ENCODE assay signal across 8 mouse cellular contexts in the genomic region with DNA sequence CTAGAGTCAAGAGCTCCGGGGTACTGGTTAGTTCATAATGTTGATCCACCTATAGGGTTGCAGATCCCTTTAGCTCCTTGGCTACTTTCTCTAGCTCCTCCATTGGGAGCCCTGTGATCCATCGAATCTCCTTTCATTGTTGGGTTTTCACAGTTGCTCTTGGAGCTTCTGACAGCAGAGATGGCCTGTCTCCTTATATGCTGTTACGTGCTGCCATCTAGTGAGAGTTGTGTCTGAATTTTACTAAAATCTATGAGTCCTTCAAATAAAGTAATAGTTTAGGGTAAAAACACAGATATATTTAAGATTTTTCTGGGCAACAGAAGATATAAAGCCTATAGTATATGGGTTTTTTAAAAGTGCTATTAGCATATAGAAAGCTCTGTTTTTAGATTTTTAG. TPM values are rescaled to one million over a fixed set of nuclear protein-coding genes. Genes with fewer than 3 reads are reported as not detected.
DNase-seq lines count a peak whose midpoint lies in the region; ATAC-seq and TF ChIP-seq lines count a peak whose summit lies in the region.
"Not testable (repeated sequence)": the region's sequence is repeated elsewhere in the genome, so short reads cannot be mapped to it uniquely, and the experiment has no call there.

No protein-coding gene starts in this region.

- not testable (repeated sequence) for H3K27me3 ChIP-seq in MEL (ENCODE audit: control insufficient read depth in 1 of 2, insufficient read depth in 2 of 2, low read length in 2 of 2); kidney, adult 2 months (replicated peaks; ENCODE audit: control insufficient read depth, insufficient read depth, low read length); midbrain, embryonic 14.5 days (ENCODE audit: control insufficient read depth, insufficient read depth, low read length); thymus, adult 2 months (ENCODE audit: control insufficient read depth, insufficient read depth, low read length)

- intact Hi-C loops in left cerebral cortex, adult 2 months (cut with DNase I), result loop anchor here (1.0 to 5.0 kb wide), 5 partner anchors 38 to 596 kb away; no protein-coding TSS in a partner anchor

- not testable (repeated sequence) for H3K36me3 ChIP-seq in MEL (ENCODE audit: control insufficient read depth in 1 of 2, insufficient read depth in 2 of 2, low read length in 2 of 2); kidney, adult 2 months (ENCODE audit: control insufficient read depth, insufficient read depth, low read length); midbrain, embryonic 14.5 days (ENCODE audit: control insufficient read depth, insufficient read depth, low read length); thymus, adult 2 months (ENCODE audit: control insufficient read depth, insufficient read depth, low read length)

- not testable (repeated sequence) for H3K4me1 ChIP-seq in MEL (ENCODE audit: control insufficient read depth in 1 of 2, insufficient read depth in 2 of 2, low read length in 2 of 2); kidney, adult 2 months (ENCODE audit: control insufficient read depth, insufficient read depth, low read length); midbrain, embryonic 14.5 days (ENCODE audit: control insufficient read depth, insufficient read depth, low read length); thymus, adult 2 months (replicated peaks; ENCODE audit: control insufficient read depth, insufficient read depth, low read length)

- DNase-seq in MEL (ENCODE audit: low read depth, low spot score), result peak; percentile 44
- DNase-seq in brain, embryonic 14.5 days (ENCODE audit: low read depth), result peak; percentile 76
- peak; percentile 27 to 65 for DNase-seq in cerebellum, postnatal 25 days
- DNase-seq in kidney, adult 2 months, result peak; percentile 55
- not testable (repeated sequence) for DNase-seq in left cerebral cortex, adult 2 months (ENCODE audit: extremely low spot score in 1 of 2, low spot score in 2 of 2)
- peak; percentile 79 for DNase-seq in midbrain, embryonic 14.5 days
- DNase-seq in thymus, adult 2 months, result peak; percentile 32

- H3K9ac ChIP-seq in MEL (ENCODE audit: control insufficient read depth, low read depth, low read length, poor library complexity, severe bottlenecking); midbrain, embryonic 14.5 days (replicated peaks; ENCODE audit: low read length): not testable (repeated sequence)

- H3K27ac ChIP-seq in MEL (ENCODE audit: control insufficient read depth, low read depth, low read length); kidney, adult 2 months (ENCODE audit: insufficient read depth, low read depth, low read length); left cerebral cortex, adult 2 months; midbrain, embryonic 14.5 days (replicated peaks; ENCODE audit: low read depth, low read length); thymus, adult 2 months (ENCODE audit: control insufficient read depth, insufficient read depth, low read length): not testable (repeated sequence)

- TF ChIP-seq RAD21 in MEL (IDR thresholded peaks at IDR 0.05; ENCODE audit: low read depth, low read length), result peak; percentile 76

- not testable (repeated sequence) for H3K4me3 ChIP-seq in MEL (ENCODE audit: control insufficient read depth in 1 of 2, insufficient read depth in 1 of 2, low read depth in 2 of 2, low read length in 2 of 2); kidney, adult 2 months (ENCODE audit: insufficient read depth, low read depth, low read length); left cerebral cortex, adult 2 months; midbrain, embryonic 14.5 days (replicated peaks; ENCODE audit: low read depth, low read length); thymus, adult 2 months (ENCODE audit: control insufficient read depth, insufficient read depth, low read length)

- TF ChIP-seq CTCF in MEL (IDR thresholded peaks at IDR 0.05 in 2 of 3, conservative IDR thresholded peaks at IDR 0.05 in 1 of 3; ENCODE audit: control insufficient read depth in 1 of 3, insufficient read depth in 1 of 3, low read depth in 2 of 3, low read length in 3 of 3, poor library complexity in 1 of 3, severe bottlenecking in 1 of 3), result peak in 2 of 3 experiments; percentile 21 to 64; a peak in 3 of 6 replicates
- TF ChIP-seq CTCF in brain, embryonic 14.5 days (IDR thresholded peaks at IDR 0.05; ENCODE audit: borderline replicate concordance, extremely low read depth, insufficient read depth, insufficient read length), result peak; percentile 43; the same call in 1 of the 2 replicates
- 0 out of 2 replicates have a peak, but pooled peaks have one; percentile 15 for TF ChIP-seq CTCF in kidney, adult 2 months (conservative IDR thresholded peaks at IDR 0.05; ENCODE audit: insufficient read depth, insufficient read length, low read depth, low read length)
- peak; percentile 68 for TF ChIP-seq CTCF in left cerebral cortex, adult 2 months (IDR thresholded peaks at IDR 0.05)
- not testable (repeated sequence) for TF ChIP-seq CTCF in thymus, adult 2 months (IDR thresholded peaks at IDR 0.05; ENCODE audit: borderline replicate concordance, control insufficient read depth, extremely low read depth, insufficient read depth, low read length, poor library complexity)

- TF ChIP-seq POLR2A in MEL (IDR thresholded peaks at IDR 0.05; ENCODE audit: control insufficient read depth in 1 of 2, insufficient read depth in 1 of 2, low read depth in 1 of 2, low read length in 2 of 2, poor library complexity in 1 of 2); brain, embryonic 14.5 days (IDR thresholded peaks at IDR 0.05; ENCODE audit: borderline replicate concordance, extremely low read depth, insufficient read depth, insufficient read length, poor library complexity, severe bottlenecking); kidney, adult 2 months (IDR thresholded peaks at IDR 0.05; ENCODE audit: low read depth, low read length); thymus, adult 2 months (IDR thresholded peaks at IDR 0.05; ENCODE audit: control insufficient read depth, extremely low read depth, insufficient read depth, low read length, poor library complexity): not testable (repeated sequence)

- TF ChIP-seq EP300 in MEL (IDR thresholded peaks at IDR 0.05; ENCODE audit: low read depth in 1 of 2, low read length in 2 of 2), result not testable (repeated sequence)

- peak; percentile 92 for ATAC-seq in frontal cortex, adult (ENCODE audit: low TSS enrichment)
- not testable (repeated sequence) for ATAC-seq in midbrain, embryonic 14.5 days (ENCODE audit: low FRiP score, low TSS enrichment)

- not testable (repeated sequence) for H3K9me3 ChIP-seq in MEL (replicated peaks; ENCODE audit: insufficient read depth, low read length); midbrain, embryonic 14.5 days (ENCODE audit: control insufficient read depth, low read length)

- not testable (repeated sequence) for H3K79me2 ChIP-seq in MEL (ENCODE audit: control insufficient read depth, insufficient read depth, low read length, poor library complexity)

- WGBS in kidney, adult 2 months, result 56% methylated on average over 3 of the region's 3 CpGs
- WGBS in midbrain, embryonic 14.5 days, result 50% methylated on average over 2 of the region's 3 CpGs
- WGBS in thymus, adult 2 months, result 71% methylated on average over 3 of the region's 3 CpGs

- H3K4me2 ChIP-seq in midbrain, embryonic 14.5 days (ENCODE audit: low read length), result not testable (repeated sequence)

TF ChIP-seq in MEL, 35 proteins besides CTCF, POLR2A, EP300 and RAD21:
- TF ChIP-seq SMC3 (IDR thresholded peaks at IDR 0.05; ENCODE audit: low read depth, low read length) (peak; percentile 77), ZC3H11A (IDR thresholded peaks at IDR 0.05; ENCODE audit: low read depth, low read length) (peak; percentile 65)

RNA-seq across cellular contexts. Expression of a gene that starts 42.1 kb away (rescaled TPM):
- total RNA-seq in MEL (2012; rRNA removed), result 39.8 and 47.0 TPM in 2 replicates
- 10 to 100 TPM in 1 of 2 experiments, not detected in 1; 64.6 TPM for polyA plus RNA-seq in MEL (2012; ENCODE audit: insufficient read depth in 1 of 2, insufficient read length in 2 of 2, low read depth in 1 of 2, low replicate concordance in 2 of 2, missing spikeins in 1 of 2)
- 43.9 and 45.0 TPM in 2 replicates for polyA plus RNA-seq in brain, embryonic 14.5 days (2012; rRNA removed)
- polyA plus RNA-seq in kidney, adult 2 months (2012; rRNA removed), result 23.6 and 29.0 TPM in 2 replicates
- total RNA-seq in left cerebral cortex, adult 2 months (2021), result 10 to 100 TPM; 51.6 to 53.9 TPM
- polyA plus RNA-seq in midbrain, embryonic 14.5 days (2014; fragmentation: Nextera tagmentation; extraction: Ambion mirVana), result 31.7 and 34.6 TPM in 2 replicates
- 204 and 242 TPM in 2 replicates for polyA plus RNA-seq in thymus, adult 2 months (2012; rRNA removed)
